Mouse (Mus musculus) heart, adult 2 months (tissue): ENCODE results near the gene Ggct. TPM values are rescaled to one million over a fixed set of nuclear protein-coding genes. Genes with fewer than 3 reads are reported as not detected.
A peak's percentile ranks its signal among the peaks of the same experiment; 100 is the strongest.

ENCODE experiments used
- DNase-seq, 2 experiments: peaks; one replicate each; pipeline ENCODE4 v3.0.0; 2021
- H3K27ac ChIP-seq: fragments of 200-600 bp; 2 replicates; pipeline ENCODE4 v1.8.1; 2022
- H3K27me3 ChIP-seq: fragments of 200-500 bp; 2 replicates; pipeline ENCODE4 v1.6.1; 2012; ENCODE audit warnings: mild to moderate bottlenecking, low read length, inconsistent platforms, mixed read lengths; ENCODE audit not compliant: control insufficient read depth, insufficient read depth
- H3K36me3 ChIP-seq: fragments of 200-500 bp; 2 replicates; pipeline ENCODE4 v1.6.1; 2012; ENCODE audit warnings: low read length, inconsistent platforms; ENCODE audit not compliant: control insufficient read depth, insufficient read depth
- H3K4me1 ChIP-seq: fragments of 200-500 bp; 2 replicates; pipeline ENCODE4 v1.6.1; 2011; ENCODE audit warnings: low read length; ENCODE audit not compliant: control insufficient read depth, insufficient read depth
- H3K4me3 ChIP-seq: fragments of 200-600 bp; 2 replicates; pipeline ENCODE4 v1.8.1; 2022
- H3K79me2 ChIP-seq: fragments of 200-500 bp; replicated peaks from 2 replicates; pipeline ENCODE4 v1.6.1; 2012; ENCODE audit warnings: mild to moderate bottlenecking, inconsistent platforms, low read length, moderate library complexity, mixed read lengths; ENCODE audit not compliant: control insufficient read depth, insufficient read depth
- H3K9ac ChIP-seq: fragments of 200-500 bp; 2 replicates; pipeline ENCODE4 v1.6.1; 2012; ENCODE audit warnings: low read depth, mild to moderate bottlenecking, control low read depth, inconsistent platforms, low read length, mixed read lengths
- CTCF ChIP-seq: fragments of 200-600 bp; IDR thresholded peaks from 2 replicates; pipeline ENCODE4 v1.8.1; 2022; ENCODE audit warnings: antibody characterized with exemption, mild to moderate bottlenecking, moderate library complexity
- EP300 ChIP-seq: fragments of 200-500 bp; IDR thresholded peaks from 2 replicates; pipeline ENCODE4 v1.6.1; 2011; ENCODE audit warnings: low read depth, low read length, control low read depth; ENCODE audit not compliant: insufficient read depth
- POLR2A ChIP-seq: fragments of 200-500 bp; IDR thresholded peaks from 2 replicates; pipeline ENCODE4 v1.6.1; 2011; ENCODE audit warnings: mild to moderate bottlenecking, low read depth, low read length, control low read depth; ENCODE audit not compliant: insufficient read depth
- WGBS: fragments of 180-500 bp; shearing (Covaris S2); methylation state at CpG from one replicate; pipeline ENCODE4 v1.1.7; 2018; 5-methylcytosine and 5-hydroxymethylcytosine counted together
- intact Hi-C: fragments of 180-260 bp; cut with DNase I; formaldehyde crosslinking; loops from one replicate; pipeline ENCODE4 v1.15.1; 2025
- polyA plus RNA-seq: library from polyadenylated mRNA; depleted of rRNA; stranded (reverse); fragments of >200 nt; gene quantifications from 2 replicates; pipeline ENCODE4 v1.2.3, GENCODE M21; 2012
- total RNA-seq, 2 experiments: library from RNA; stranded (reverse); gene quantifications; 2 replicates each; pipeline ENCODE4 v1.2.3; 2021

Ggct gene
- total and polyA plus RNA-seq, 3 experiments: 6.8 to 29.1 (median 26.5) TPM

- Histone ChIP-seq H3K9ac (no peak overlapping the region), H3K36me3 (peaks cover 3% of the 10 kb centered on the region; the same call in 1 of the 2 replicates), H3K4me3 (no peak overlapping the region), H3K27me3 (no peaks in the 10 kb centered on the region), H3K4me1 (peaks cover 4% of the 10 kb centered on the region; the same call in 1 of the 2 replicates), H3K27ac (no peak overlapping the region; the same call in 1 of the 2 replicates), H3K79me2 (no peaks in the 10 kb centered on the region)
- 91% methylated on average over 6 of the region's 6 CpGs for WGBS
- TF ChIP-seq CTCF (no peak), POLR2A (no peak), EP300 (no peak)
- intact Hi-C loops: no loop called here
- no peak for DNase-seq
These were observed 4.6 kb downstream of the Ggct start for GRCm38 (mm10) chr6:54988141-54988540.

GRCm38 (mm10) chr6:54984096-54984495, 8.7 kb downstream of the Ggct start:
- Histone ChIP-seq H3K4me1 (peaks cover 2% of the 10 kb centered on the region; the same call in 1 of the 2 replicates), H3K36me3 (no peaks in the 10 kb centered on the region; the same call in 1 of the 2 replicates), H3K27ac (no peak overlapping the region), H3K4me3 (no peak overlapping the region), H3K79me2 (no peaks in the 10 kb centered on the region), H3K27me3 (no peaks in the 10 kb centered on the region), H3K9ac (no peak overlapping the region)
- no peak for DNase-seq
- intact Hi-C loops: no loop called here
- 95% methylated on average over 8 of the region's 8 CpGs for WGBS
- no peak for TF ChIP-seq EP300
- TF ChIP-seq POLR2A: no peak
- no peak for TF ChIP-seq CTCF

GRCm38 (mm10) chr6:54983526-54984050, 9.2 kb downstream of the Ggct start:
- peaks cover 2% of the 10 kb centered on the region; the same call in 1 of the 2 replicates for H3K4me1 ChIP-seq
- DNase-seq: no peak
- no peak for TF ChIP-seq POLR2A
- no peak for TF ChIP-seq CTCF
- TF ChIP-seq EP300: no peak
- no peak overlapping the region for H3K27ac ChIP-seq
- WGBS: 91% methylated on average over 4 of the region's 4 CpGs
- H3K36me3 ChIP-seq: no peaks in the 10 kb centered on the region; the same call in 1 of the 2 replicates
- H3K27me3 ChIP-seq: no peaks in the 10 kb centered on the region
- H3K4me3 ChIP-seq: no peak overlapping the region
- H3K79me2 ChIP-seq: no peaks in the 10 kb centered on the region
- intact Hi-C loops: no loop called here
- no peak overlapping the region for H3K9ac ChIP-seq

GRCm38 (mm10) chr6:54979426-54979825, 13.3 kb downstream of the Ggct start:
- Histone ChIP-seq H3K4me3 (no peak overlapping the region), H3K9ac (no peak overlapping the region), H3K36me3 (no peaks in the 10 kb centered on the region; the same call in 1 of the 2 replicates), H3K27me3 (no peaks in the 10 kb centered on the region), H3K4me1 (peaks cover 2% of the 10 kb centered on the region; the same call in 1 of the 2 replicates), H3K79me2 (no peaks in the 10 kb centered on the region), H3K27ac (no peak overlapping the region)
- WGBS: 96% methylated on average over 6 of the region's 6 CpGs
- DNase-seq: no peak
- TF ChIP-seq CTCF (no peak), EP300 (no peak), POLR2A (no peak)
- intact Hi-C loops: no loop called here

- Histone ChIP-seq H3K27ac (no peak overlapping the region), H3K9ac (no peak overlapping the region), H3K4me1 (peaks cover 5% of the 10 kb centered on the region), H3K4me3 (no peak overlapping the region), H3K27me3 (no peaks in the 10 kb centered on the region), H3K79me2 (no peaks in the 10 kb centered on the region), H3K36me3 (no peaks in the 10 kb centered on the region)
- 41% methylated on average over 1 of the region's 1 CpGs for WGBS
- peak; percentile 45 to 60 for DNase-seq
- intact Hi-C loops: no loop called here
- TF ChIP-seq POLR2A: no peak
- no peak for TF ChIP-seq CTCF
- no peak for TF ChIP-seq EP300
These were observed 17.1 kb downstream of the Ggct start for GRCm38 (mm10) chr6:54975616-54976015.

- TF ChIP-seq EP300 (no peak), POLR2A (no peak), CTCF (peak; percentile 81)
- Histone ChIP-seq H3K9ac (no peak overlapping the region), H3K27ac (no peak overlapping the region), H3K4me1 (peaks cover 13% of the 10 kb centered on the region), H3K36me3 (peaks cover 9% of the 10 kb centered on the region), H3K27me3 (no peaks in the 10 kb centered on the region), H3K79me2 (no peaks in the 10 kb centered on the region), H3K4me3 (no peak overlapping the region)
- intact Hi-C loops: loop anchor here (1.0 to 5.0 kb wide), 3 partner anchors 18 to 387 kb away; partner anchors contain the start of gene Ggct
- DNase-seq: no peak
- 60% methylated on average over 5 of the region's 5 CpGs for WGBS
These were observed 18.2 kb downstream of the Ggct start for GRCm38 (mm10) chr6:54974501-54974900.
